Mouse (Mus musculus) left cerebral cortex, adult 11 months (tissue): ENCODE data around the gene Anks1.

Experiments used
- DNase-seq: peaks from one replicate; pipeline ENCODE4 v3.0.0; 2022; ENCODE audit warnings: low spot score

Anks1 gene

DNA sequence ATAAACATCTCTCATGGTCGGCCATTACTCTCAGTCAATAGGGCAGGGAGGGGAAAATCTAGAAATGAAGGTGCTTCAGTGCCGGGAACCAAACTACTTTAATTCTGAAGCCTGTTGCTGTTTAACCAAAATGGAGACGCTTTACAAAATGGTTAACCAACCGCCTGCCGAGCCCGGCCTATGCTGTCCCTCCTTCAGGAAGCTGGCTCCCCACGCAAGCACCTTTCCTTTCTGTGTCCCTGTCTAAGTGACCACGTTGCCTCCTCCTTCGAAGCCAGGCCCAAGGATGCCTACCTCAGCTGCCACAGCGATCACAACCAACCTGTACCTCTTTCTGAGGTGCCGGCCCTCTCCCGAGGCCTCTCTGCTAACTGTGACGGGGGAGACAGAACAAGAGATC, 188.2 kb downstream of the Anks1 start:
- no peak for DNase-seq

DNA sequence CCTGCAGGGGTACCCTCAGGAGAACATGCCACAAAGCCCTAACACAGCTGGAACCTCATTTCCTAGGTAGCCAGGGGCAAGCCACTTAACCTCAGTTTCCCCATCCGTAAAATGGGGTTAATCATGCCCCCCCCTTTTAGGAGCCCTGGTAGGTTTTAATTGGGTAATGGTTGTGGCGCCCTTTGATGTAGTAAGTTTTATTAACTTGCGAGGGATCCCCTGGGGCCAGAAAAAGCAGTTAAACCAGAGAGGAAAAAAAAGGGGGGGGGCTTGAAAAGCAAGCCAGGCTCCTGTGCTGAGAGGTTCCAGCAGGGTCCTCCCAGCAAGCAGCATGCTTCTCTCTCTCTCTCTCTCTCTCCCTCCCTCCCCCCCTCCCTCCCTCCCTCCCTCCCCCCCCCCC, 190.0 kb downstream of the Anks1 start:
- DNase-seq: no peak

DNA sequence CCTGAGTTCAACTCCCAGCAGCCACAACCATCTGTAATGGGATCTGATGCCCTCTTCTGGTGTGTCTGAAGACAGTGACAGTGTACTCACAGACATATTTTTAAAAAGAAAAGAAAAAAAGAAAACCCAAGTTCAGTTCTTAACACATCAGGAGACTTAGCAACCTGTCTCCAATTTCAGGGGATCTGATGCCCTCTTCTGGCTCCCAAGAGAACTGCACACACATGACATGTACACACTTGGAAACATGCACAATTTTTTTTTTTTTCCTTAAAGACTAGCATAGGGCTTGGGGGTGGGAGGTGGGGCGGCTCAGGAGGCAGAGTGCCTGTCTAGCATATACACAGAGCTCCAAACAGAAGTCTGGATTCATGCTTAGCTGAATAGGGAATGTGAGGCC, 191.6 kb downstream of the Anks1 start:
- DNase-seq: no peak

DNA sequence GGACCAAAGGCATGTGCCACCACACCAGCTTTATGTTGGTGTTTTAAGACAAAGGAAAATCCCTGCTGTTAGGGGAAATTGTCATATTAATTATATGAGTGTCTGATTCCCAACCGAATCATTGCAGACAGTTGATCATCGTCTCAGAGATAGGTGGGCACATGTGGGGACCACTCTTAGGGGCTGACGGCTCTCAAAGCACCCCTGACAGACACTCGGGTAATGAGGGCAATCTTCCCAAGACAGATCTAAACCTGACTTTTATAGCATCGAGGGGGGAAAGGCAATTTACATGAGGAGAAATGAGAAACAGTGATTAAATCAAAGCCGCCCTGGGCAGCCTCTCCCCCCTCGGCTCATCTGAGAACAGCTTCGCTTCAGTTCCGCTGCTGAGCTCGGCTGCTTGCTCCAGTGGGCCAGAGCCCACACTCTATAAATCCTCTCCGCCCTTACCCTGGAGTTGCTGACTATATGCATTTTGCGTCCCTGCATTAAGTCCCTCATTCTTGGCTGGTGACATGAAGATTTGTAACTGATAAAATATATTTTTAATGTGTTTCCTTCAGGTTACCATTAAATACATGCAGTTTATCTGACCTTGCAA, 192.3 kb downstream of the Anks1 start:
- no peak for DNase-seq

DNA sequence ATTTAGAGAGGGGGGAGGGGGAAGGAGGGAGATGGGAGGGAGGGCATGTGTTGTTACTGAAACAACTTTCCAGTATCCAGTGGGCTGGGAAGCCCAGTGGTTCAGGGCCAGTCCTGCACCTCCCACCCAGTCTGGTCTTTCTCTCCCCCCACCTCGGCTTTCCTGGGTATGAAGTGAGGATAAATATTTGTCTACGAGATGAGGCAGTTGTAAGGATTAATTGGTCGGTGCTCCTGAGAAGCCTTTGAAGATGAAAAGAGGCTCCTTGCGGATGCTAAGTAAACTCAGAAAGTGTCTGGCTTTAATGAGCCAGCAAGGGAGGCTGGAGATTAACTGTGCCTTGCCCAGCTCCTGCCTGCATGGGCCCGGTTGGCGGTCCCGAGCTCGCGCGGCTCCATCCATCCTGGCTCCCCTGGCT, 192.8 kb downstream of the Anks1 start:
- DNase-seq: no peak

DNA sequence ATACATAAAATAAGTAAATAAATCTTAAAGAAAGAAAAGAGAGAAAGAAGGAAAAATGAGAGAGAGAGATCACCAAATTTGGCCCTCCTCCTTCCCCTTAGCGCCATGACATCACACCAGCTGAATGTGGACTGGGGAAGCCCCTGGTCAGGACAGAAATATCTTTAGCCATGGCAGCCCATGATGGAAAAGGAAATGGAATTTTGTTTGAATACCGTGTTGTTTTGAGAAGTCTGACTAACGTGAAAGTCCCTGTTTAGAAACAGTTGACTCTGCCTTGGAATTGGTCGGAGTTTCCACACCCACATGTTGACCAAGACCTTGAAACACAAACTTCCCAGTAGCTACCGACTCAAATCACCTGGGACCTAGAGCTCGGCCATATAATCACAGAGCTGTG, 195.3 kb downstream of the Anks1 start:
- no peak for DNase-seq

DNA sequence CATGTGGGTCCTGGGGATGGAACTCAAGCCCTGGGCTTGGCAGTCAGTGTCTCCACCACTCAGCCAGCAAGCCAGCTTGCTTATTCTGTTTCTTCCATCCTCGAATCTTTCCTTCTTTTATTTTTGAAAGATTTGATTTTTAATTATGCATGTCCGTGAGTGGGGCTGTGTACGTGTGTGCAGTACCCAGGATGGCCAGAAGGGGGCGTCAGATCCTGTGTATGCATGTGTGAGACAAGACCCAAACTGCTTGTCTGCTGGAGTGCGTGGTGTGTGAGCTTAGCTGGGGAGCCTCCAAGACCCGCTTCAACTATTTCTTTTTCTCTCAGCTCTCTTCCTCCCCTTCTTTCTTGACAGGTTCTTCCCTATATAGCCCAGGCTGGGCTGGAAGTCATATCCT, 197.2 kb downstream of the Anks1 start:
- no peak for DNase-seq

DNA sequence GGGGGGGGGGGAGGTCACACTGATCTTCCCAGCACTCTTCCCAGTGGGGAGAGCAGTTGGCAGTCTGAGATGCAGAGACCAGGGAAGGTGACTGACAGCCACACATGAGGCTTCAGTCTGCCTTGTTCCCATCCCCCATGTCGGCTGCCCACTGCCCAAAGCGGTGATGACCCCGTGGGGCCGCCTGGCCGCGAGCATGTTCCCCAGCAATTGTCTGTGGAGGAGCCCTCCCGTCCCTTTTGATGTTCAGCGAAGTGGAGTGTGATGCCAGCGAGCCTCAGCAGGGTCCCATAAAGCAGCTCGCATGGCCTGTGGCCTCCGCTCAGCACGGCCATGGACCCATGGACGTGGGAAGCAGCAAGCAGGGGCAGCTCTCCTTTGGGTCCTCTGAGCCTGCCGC, 198.2 kb downstream of the Anks1 start:
- no peak for DNase-seq

DNA sequence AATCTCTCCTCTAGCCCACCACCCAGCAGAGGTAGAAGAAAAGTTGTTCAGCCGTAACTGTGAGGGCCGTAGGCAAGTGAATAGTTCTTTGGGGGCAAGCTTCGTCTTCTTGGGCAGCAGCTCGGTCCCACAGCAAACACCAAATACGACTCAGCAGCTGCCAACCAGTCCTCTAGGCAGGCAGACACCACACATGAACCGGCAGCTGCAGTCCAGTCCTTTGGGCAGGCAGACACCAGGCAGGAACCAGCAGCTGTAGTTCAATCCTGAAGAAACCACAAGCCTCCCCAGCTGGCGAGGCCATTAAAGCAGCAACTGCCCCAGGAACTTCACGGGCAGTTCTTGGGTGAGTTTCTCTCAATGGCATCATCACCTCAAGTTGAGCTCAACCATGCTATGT, 203.2 kb downstream of the Anks1 start:
- no peak for DNase-seq
